Mouse (Mus musculus) intestine, embryonic 14.5 days (tissue): ENCODE measurements around the gene 1700030K09Rik. TPM values are rescaled to one million over a fixed set of nuclear protein-coding genes. Genes with fewer than 3 reads are reported as not detected.

Experiments
- ATAC-seq: fragments of 200-750 bp; cut with Nextera tagmentation; replicated peaks from 2 replicates; pipeline ENCODE4 v1.8.0; 2017; ENCODE audit warnings: low read depth, moderate number of reproducible peaks, moderate TSS enrichment, moderate library complexity; ENCODE audit not compliant: low FRiP score, low TSS enrichment
- DNase-seq: peaks from one replicate; pipeline ENCODE4 v3.0.0-alpha.2; 2018; ENCODE audit warnings: low spot score
- H3K27ac ChIP-seq: fragments of 300-500 bp; sonication (generic); 2 replicates; pipeline ENCODE4 v1.5.1; 2014; ENCODE audit warnings: low read depth, mild to moderate bottlenecking, control low read depth
- H3K27me3 ChIP-seq: fragments of 300-500 bp; sonication (generic); replicated peaks from 2 replicates; pipeline ENCODE4 v1.6.1; 2014; ENCODE audit warnings: low read length, control low read depth; ENCODE audit not compliant: control insufficient read depth, insufficient read depth
- H3K36me3 ChIP-seq: fragments of 300-500 bp; sonication (generic); 2 replicates; pipeline ENCODE4 v1.6.1; 2014; ENCODE audit warnings: low read length, control low read depth; ENCODE audit not compliant: control insufficient read depth, insufficient read depth
- H3K4me1 ChIP-seq: fragments of 300-500 bp; sonication (generic); replicated peaks from 2 replicates; pipeline ENCODE4 v1.6.1; 2014; ENCODE audit warnings: low read length, control low read depth, mixed read lengths; ENCODE audit not compliant: control insufficient read depth, insufficient read depth
- H3K4me2 ChIP-seq: fragments of 300-500 bp; sonication (generic); 2 replicates; pipeline ENCODE4 v1.6.1; 2014; ENCODE audit warnings: low read length
- H3K4me3 ChIP-seq: fragments of 300-500 bp; sonication (generic); 2 replicates; pipeline ENCODE4 v1.5.1; 2014; ENCODE audit warnings: low read depth, low read length, control low read depth, mixed read lengths
- H3K9ac ChIP-seq: fragments of 300-500 bp; sonication (generic); 2 replicates; pipeline ENCODE4 v1.6.1; 2014; ENCODE audit warnings: mild to moderate bottlenecking, low read length
- H3K9me3 ChIP-seq: fragments of 300-500 bp; sonication (generic); 2 replicates; pipeline ENCODE4 v1.6.1; 2016; ENCODE audit warnings: low read length, control low read depth; ENCODE audit not compliant: control insufficient read depth
- WGBS: fragments of 180-500 bp; shearing (Covaris S2); extraction: QIAGEN DNeasy Blood & Tissue Kit; methylation state at CpG from one replicate; pipeline ENCODE4 v1.1.7; 2014; 5-methylcytosine and 5-hydroxymethylcytosine counted together
- polyA plus RNA-seq: library from polyadenylated mRNA; unstranded; fragments of >200 nt; fragmentation: Nextera tagmentation; extraction: Ambion mirVana; gene quantifications from 2 replicates; pipeline ENCODE4 v1.2.1, GENCODE M21; 2014

Gene 1700030K09Rik
- polyA plus RNA-seq, 1 experiment from 2014 or later = 13.3 TPM

DNA sequence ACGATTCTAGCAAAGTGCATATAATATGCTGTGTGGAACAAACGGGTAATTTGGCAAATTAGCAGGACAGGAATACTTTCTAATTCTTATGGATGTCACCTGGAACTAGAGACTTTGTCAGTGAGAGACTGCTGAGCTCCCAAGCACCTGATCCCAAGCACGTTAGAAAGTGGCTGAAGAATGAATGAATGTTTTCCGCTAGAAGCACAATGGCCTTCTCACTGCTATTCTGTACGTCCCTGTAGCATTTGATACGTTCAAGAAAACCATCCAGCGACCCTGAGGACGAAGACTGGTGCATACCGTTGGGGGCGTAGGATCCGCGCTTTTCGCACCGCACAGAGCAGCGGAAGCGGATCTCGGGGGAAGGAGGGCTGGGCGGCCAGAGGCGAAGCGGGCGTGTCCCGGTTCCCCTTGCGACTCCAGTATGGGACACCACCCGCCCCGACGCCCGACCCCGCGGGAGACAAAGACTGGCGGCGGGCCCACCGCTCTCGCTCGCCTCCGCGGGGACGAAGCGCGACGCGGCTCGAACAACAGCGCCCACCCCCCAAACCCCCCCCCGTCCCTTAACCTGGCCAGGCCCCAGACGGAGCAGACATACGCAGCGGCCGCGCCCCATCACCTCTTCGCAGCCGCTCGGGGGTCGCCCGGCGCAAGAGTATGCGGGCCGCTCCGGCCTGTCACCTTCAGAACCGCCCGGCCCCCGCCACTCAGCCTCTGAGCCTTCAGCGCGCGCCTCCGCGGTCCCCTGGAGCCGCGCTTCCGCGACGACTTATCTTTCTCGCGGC lies 22.9 kb upstream of the 1700030K09Rik start:
- peak overlapping the region; percentile 77 for H3K27ac ChIP-seq
- peak overlapping the region; percentile 73 for H3K4me3 ChIP-seq
- 1% methylated on average over 61 of the region's 73 CpGs for WGBS
- peaks cover 20% of the 10 kb centered on the region for H3K4me1 ChIP-seq
- H3K27me3 ChIP-seq = no peaks in the 10 kb centered on the region
- H3K36me3 ChIP-seq = no peaks in the 10 kb centered on the region
- H3K9ac ChIP-seq = peak overlapping the region; percentile 78
- peak; percentile 74 for DNase-seq
- no peaks in the 10 kb centered on the region for H3K9me3 ChIP-seq
- H3K4me2 ChIP-seq = peak overlapping the region; percentile 59
- peak; percentile 73 for ATAC-seq

DNA sequence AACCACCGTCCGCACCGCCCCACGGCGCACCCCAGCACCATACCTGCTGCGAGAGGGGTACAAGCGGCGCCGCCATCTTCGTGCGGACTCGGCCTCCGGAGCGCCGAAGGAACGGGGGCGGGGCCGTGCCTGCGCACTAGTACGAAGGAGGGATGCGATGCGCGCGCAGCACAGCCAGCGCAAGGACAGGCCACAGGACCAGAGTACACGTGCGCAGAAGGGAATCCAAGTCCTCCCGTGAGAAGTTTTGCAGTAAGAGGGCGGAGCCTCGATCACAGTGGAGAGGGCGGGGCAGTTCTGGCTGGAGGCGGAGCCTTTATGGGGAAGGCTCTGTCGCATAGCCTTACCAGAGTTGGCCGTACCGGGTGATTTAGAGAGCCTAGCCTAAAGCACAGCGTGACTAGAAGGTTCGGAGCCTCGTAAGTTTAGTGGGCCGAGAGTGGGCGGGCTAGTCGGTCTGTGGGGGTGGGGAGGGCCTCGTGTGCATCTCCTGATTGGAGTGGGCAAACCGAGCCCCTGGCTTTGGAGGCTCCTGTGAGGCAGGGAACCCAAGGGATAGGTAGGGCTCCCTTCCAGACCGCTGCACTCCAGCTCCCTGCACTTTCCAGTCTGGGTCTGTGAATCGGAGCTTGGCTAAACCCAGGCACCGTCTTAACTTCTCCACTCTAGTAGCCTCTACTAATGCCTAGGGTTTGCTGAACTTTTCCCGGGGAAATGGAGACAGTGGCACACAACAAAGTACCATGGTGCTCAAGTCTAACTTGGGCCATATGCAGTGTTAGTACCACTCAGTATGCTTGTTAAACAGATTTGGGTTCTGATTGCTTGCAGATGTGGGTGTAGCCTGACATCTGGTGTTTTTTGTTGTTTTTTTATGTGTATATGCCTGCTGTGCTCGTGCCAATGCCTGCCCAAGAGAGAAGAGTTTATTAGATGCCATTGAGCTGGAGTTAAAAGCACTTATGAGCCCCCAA lies 22.0 kb upstream of the 1700030K09Rik start, which contains the start of gene Eps15l1:
TSS of gene Eps15l1 (minus strand) at position 99 of the 974 bp plus-strand sequence.
- Histone ChIP-seq H3K27me3 (no peaks in the 10 kb centered on the region), H3K9ac (peak within 1 kb of the TSS; percentile 78), H3K9me3 (no peaks in the 10 kb centered on the region), H3K4me3 (peak within 1 kb of the TSS; percentile 73), H3K27ac (peak within 1 kb of the TSS; percentile 79), H3K4me1 (peaks cover 20% of the 10 kb centered on the region), H3K36me3 (no peaks in the 10 kb centered on the region), H3K4me2 (peak within 1 kb of the TSS; percentile 73)
- ATAC-seq (peak; percentile 99), DNase-seq (peak; percentile 96)
- WGBS = 1% methylated on average over 48 of the region's 48 CpGs

DNA sequence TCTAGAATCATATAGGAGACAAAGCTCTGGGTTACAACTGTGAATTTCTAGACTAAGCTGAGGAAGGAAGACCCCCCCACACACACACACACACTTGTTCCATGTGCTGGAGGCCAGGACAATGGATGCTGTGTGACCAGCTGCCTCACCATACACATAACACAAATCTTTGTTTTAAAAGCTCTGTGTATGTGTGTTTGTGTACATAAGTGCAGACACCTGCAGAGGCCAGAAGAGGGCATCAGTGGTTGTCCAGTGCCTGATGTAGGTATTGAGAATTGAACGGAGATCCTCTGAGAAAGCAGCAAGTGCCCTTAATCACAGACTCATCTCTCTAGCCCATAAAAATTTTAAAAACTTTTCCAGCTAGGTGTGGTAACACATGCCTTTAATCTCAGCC lies 20.8 kb upstream of the 1700030K09Rik start:
- Histone ChIP-seq H3K9ac (no peak overlapping the region), H3K9me3 (no peaks in the 10 kb centered on the region), H3K27ac (no peak overlapping the region), H3K27me3 (no peaks in the 10 kb centered on the region), H3K36me3 (no peaks in the 10 kb centered on the region), H3K4me3 (no peak overlapping the region), H3K4me2 (no peak overlapping the region), H3K4me1 (peaks cover 17% of the 10 kb centered on the region)
- 58% methylated on average over 1 of the region's 1 CpGs for WGBS
- ATAC-seq (no peak), DNase-seq (no peak)

DNA sequence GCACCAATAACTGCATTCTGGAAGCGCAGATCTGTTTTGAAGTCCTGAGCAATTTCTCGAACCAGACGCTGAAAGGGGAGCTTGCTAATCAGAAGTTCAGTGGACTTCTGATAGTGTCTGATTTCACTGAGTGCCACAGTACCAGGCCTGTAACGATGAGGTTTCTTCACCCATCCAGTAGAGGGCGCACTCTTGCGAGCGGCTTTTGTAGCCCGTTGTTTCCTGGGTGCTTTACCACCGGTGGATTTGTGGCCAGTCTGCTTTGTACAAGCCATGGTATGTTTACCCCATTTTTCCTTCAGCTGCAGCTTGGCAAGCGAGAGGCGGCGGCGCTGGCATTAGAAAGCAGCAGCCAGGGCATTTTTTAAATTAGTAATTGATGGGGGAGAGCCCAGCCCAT lies 14.0 kb upstream of the 1700030K09Rik start:
- Histone ChIP-seq H3K27me3 (no peaks in the 10 kb centered on the region), H3K36me3 (no peaks in the 10 kb centered on the region), H3K9me3 (no peaks in the 10 kb centered on the region), H3K27ac (no peak overlapping the region), H3K9ac (no peak overlapping the region), H3K4me3 (no peak overlapping the region), H3K4me1 (no peaks in the 10 kb centered on the region), H3K4me2 (no peak overlapping the region)
- DNase-seq = no peak
- WGBS = 56% methylated on average over 13 of the region's 13 CpGs
- ATAC-seq = no peak

DNA sequence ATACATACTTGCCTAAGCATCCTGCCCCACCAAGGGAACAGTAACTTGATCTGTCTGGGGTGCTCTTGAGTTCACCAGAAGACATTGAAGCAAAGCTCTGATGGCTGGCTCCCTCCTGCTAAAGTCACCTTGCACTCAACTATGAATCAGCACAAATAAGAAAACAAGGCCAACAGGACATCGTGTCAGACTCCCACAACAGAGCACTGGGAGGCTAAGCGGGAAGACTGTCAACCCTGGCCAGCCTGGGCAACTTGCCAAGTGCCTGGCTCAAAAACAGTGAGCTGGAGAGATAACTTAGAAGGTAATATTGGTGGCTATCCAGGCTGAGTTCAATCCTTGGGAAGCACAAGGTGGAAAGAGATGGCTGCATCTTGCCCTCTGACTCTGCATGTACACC lies 8.7 kb upstream of the 1700030K09Rik start:
- Histone ChIP-seq H3K27ac (no peak overlapping the region), H3K9ac (no peak overlapping the region), H3K36me3 (no peaks in the 10 kb centered on the region), H3K9me3 (no peaks in the 10 kb centered on the region), H3K4me1 (no peaks in the 10 kb centered on the region), H3K27me3 (no peaks in the 10 kb centered on the region), H3K4me2 (no peak overlapping the region), H3K4me3 (no peak overlapping the region)
- no peak for DNase-seq
- WGBS = 25% methylated on average over 2 of the region's 2 CpGs
- ATAC-seq = no peak

DNA sequence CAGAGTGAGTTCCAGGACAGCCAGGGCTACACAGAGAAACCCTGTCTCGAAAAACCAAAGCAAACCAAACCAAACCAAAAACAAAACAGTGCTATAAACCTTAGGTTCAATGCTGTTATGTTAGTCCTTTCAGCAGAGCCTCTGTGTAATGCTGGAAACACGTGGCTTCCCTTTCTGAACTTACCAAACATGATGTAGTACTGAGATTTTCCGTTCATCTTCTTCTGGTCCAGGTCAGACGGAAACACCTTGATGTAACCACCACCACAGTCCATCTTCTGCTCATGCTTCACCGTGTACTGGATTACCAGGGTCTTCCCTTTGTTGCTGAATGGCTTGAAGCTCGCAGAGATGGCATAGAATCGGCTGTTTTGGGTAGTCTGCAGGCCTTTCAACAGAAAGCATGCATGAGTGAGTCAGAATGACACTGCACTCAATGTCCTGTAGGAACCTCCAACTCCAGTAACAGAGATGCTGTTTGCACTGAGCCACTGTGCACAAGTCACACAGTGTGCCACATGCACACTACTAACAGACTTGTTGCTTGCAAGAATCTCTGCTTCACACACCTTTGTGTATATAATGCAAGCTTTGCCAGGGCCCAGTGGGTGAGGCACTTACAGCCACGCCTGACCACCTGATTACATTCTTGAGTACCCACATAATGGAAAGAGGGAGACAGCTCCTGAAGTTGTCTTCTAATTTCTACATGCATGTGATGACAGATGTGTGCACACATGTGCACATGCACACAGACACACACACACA lies 5.2 kb upstream of the 1700030K09Rik start:
- Histone ChIP-seq H3K36me3 (no peaks in the 10 kb centered on the region), H3K4me3 (no peak overlapping the region), H3K27ac (no peak overlapping the region), H3K4me1 (0 out of 2 replicates have a peak, but pooled peaks cover 3% of the 10 kb centered on the region), H3K9me3 (no peaks in the 10 kb centered on the region), H3K4me2 (no peak overlapping the region), H3K9ac (no peak overlapping the region), H3K27me3 (no peaks in the 10 kb centered on the region)
- DNase-seq = no peak
- WGBS = 74% methylated on average over 8 of the region's 8 CpGs
- no peak for ATAC-seq

DNA sequence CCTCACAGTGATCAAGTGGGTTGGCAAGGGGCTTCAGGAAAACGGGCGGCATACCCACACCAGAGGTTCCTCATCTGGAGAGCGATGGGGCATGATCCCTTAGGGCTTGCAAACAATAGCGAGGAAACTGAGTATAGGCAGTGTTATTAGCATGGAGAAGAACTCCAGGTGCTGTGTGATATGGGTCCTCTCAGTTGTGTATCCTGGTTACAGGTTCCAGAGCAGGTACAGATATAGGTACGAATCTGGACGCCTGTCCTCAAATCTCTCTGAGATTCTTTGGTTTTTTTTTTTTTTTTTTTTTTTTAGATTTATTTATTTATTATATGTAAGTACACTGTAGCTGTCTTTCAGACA lies 292 bp downstream of the 1700030K09Rik start:
- peaks cover 2% of the 10 kb centered on the region; the same call in 1 of the 2 replicates for H3K36me3 ChIP-seq
- H3K4me3 ChIP-seq = peak overlapping the region; percentile 53
- H3K27me3 ChIP-seq = no peaks in the 10 kb centered on the region
- H3K4me1 ChIP-seq = 0 out of 2 replicates have a peak, but pooled peaks cover 4% of the 10 kb centered on the region
- no peaks in the 10 kb centered on the region for H3K9me3 ChIP-seq
- 42% methylated on average over 6 of the region's 6 CpGs for WGBS
- DNase-seq (no peak), ATAC-seq (peak; percentile 48)
- peak overlapping the region; percentile 55 for H3K9ac ChIP-seq
- H3K27ac ChIP-seq = peak overlapping the region; percentile 29; the same call in 1 of the 2 replicates
- H3K4me2 ChIP-seq = peak overlapping the region; percentile 73

DNA sequence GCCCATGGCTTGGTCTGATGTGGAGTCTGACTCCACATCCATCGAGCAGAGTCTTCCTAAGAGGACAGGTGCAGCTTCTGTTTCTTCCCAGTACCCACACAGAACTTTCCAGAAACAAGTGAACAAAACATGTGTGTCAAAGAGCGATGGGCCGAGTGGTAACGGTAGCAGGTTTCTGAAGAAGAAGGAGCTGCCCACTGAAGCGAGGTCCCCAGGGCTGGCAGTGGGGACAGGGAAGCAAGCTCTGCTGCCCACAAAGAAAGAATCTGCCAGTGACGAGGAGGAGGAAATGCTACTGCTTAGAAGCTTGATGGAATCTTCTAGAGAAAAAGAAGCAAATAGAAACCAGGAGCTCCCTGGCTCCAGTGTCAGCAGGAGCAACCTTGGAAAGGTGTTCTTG lies 1.4 kb downstream of the 1700030K09Rik start:
- DNase-seq (no peak), ATAC-seq (no peak)
- Histone ChIP-seq H3K4me2 (no peak overlapping the region), H3K4me3 (no peak overlapping the region), H3K4me1 (0 out of 2 replicates have a peak, but pooled peaks cover 4% of the 10 kb centered on the region), H3K36me3 (peaks cover 13% of the 10 kb centered on the region), H3K27me3 (no peaks in the 10 kb centered on the region), H3K27ac (no peak overlapping the region), H3K9me3 (no peaks in the 10 kb centered on the region), H3K9ac (no peak overlapping the region)
- 96% methylated on average over 6 of the region's 6 CpGs for WGBS
